Mouse (Mus musculus): ENCODE results near the gene Numa1. TPM values are rescaled to one million over a fixed set of nuclear protein-coding genes. Genes with fewer than 3 reads are reported as not detected.
"Not testable (repeated sequence)": the region's sequence is repeated elsewhere in the genome, so short reads cannot be mapped to it uniquely, and the experiment has no call there.

The Numa1 gene
- polyA plus RNA-seq, 1 experiment from 2014 or later, result 20.7 TPM

DNA sequence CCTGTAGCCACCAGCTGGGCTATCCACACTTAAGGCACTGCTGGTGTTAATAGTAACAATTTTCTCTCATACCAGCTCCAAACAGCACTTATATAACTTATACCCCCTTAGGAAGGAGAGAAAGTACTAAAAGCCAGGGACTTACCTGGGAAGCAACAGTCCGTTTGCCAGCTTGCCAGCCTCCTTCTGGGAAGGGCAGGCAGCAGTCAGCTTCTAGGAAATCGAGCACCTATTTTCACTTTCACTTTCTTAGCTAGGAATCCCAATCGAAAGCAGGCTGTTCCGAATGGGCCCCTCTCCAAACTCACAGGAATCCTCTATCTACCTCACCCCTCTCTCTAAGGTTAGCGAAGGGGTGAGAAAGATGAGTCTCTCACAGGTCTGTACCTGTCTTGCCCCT is 83.5 kb downstream of the Numa1 start:
- Histone ChIP-seq H3K36me3 (ENCODE audit: control insufficient read depth, insufficient read depth, low read length) (peaks cover 39% of the 10 kb centered on the region), H3K27ac (replicated peaks) (0 out of 2 replicates have a peak overlapping the region, but pooled peaks have one; percentile 8), H3K4me1 (replicated peaks; ENCODE audit: control insufficient read depth, insufficient read depth) (no peaks in the 10 kb centered on the region), H3K9ac (ENCODE audit: low read length) (no peak overlapping the region), H3K4me3 (ENCODE audit: low read depth, low read length) (0 out of 2 replicates have a peak overlapping the region, but pooled peaks have one; percentile 4), H3K27me3 (ENCODE audit: control insufficient read depth, insufficient read depth, low read length) (no peaks in the 10 kb centered on the region), H3K9me3 (ENCODE audit: control insufficient read depth, low read length) (no peaks in the 10 kb centered on the region), H3K4me2 (replicated peaks; ENCODE audit: low read depth) (peak overlapping the region; percentile 34)
- no peak for TF ChIP-seq CTCF (IDR thresholded peaks at IDR 0.05; ENCODE audit: low read depth)
- no peak for TF ChIP-seq EP300 (optimal IDR thresholded peaks at IDR 0.05)
- ATAC-seq (ENCODE audit: low FRiP score, low TSS enrichment) (peak; percentile 30; the same call in 1 of the 2 replicates), DNase-seq (ENCODE audit: low spot score) (peak; percentile 37)
- 62% methylated on average over 5 of the region's 5 CpGs for WGBS

DNA sequence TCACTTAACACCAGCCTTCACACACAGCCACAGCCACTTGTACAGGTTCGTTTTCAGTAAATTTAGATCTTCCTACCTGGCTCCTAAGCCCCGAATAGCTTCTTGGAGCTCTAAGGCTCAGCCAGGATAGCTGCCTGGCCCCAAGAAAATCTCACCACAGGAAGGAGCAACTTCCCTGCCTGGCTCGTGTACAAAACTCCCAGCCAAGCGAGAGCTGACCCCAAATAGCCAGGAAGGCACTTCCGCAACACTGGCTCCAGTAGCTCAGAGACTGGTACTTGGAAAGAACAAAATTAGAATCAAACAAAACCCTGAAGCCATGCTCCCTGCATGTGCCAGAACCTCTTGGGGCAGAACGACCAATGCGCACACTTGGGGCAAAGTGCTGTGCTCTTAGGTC is 84.1 kb downstream of the Numa1 start:
- WGBS, result 73% methylated on average over 7 of the region's 7 CpGs
- DNase-seq (ENCODE audit: low spot score), result no peak
- Histone ChIP-seq H3K4me2 (replicated peaks; ENCODE audit: low read depth) (no peak overlapping the region), H3K27me3 (ENCODE audit: control insufficient read depth, insufficient read depth, low read length) (no peaks in the 10 kb centered on the region), H3K27ac (replicated peaks) (no peak overlapping the region; the same call in 1 of the 2 replicates), H3K36me3 (ENCODE audit: control insufficient read depth, insufficient read depth, low read length) (peaks cover 37% of the 10 kb centered on the region), H3K9ac (ENCODE audit: low read length) (no peak overlapping the region), H3K4me1 (replicated peaks; ENCODE audit: control insufficient read depth, insufficient read depth) (no peaks in the 10 kb centered on the region), H3K9me3 (ENCODE audit: control insufficient read depth, low read length) (no peaks in the 10 kb centered on the region), H3K4me3 (ENCODE audit: low read depth, low read length) (no peak overlapping the region)
- TF ChIP-seq EP300 (optimal IDR thresholded peaks at IDR 0.05) (no peak), CTCF (IDR thresholded peaks at IDR 0.05; ENCODE audit: low read depth) (no peak)
- ATAC-seq (ENCODE audit: low FRiP score, low TSS enrichment), result no peak

- Histone ChIP-seq H3K4me1 (replicated peaks; ENCODE audit: control insufficient read depth, insufficient read depth) (no peaks in the 10 kb centered on the region), H3K9ac (ENCODE audit: low read length) (no peak within 1 kb of the TSS), H3K4me3 (ENCODE audit: low read depth, low read length) (0 out of 2 replicates have a peak within 1 kb of the TSS, but pooled peaks have one; percentile 4), H3K27me3 (ENCODE audit: control insufficient read depth, insufficient read depth, low read length) (no peaks in the 10 kb centered on the region), H3K9me3 (ENCODE audit: control insufficient read depth, low read length) (no peaks in the 10 kb centered on the region), H3K36me3 (ENCODE audit: control insufficient read depth, insufficient read depth, low read length) (peaks cover 37% of the 10 kb centered on the region), H3K27ac (replicated peaks) (peak within 1 kb of the TSS; percentile 8; the same call in 1 of the 2 replicates), H3K4me2 (replicated peaks; ENCODE audit: low read depth) (peak within 1 kb of the TSS; percentile 34)
- ATAC-seq (ENCODE audit: low FRiP score, low TSS enrichment) (no peak), DNase-seq (ENCODE audit: low spot score) (no peak)
- TF ChIP-seq CTCF (IDR thresholded peaks at IDR 0.05; ENCODE audit: low read depth) (no peak), EP300 (optimal IDR thresholded peaks at IDR 0.05) (no peak)
- 88% methylated on average over 3 of the region's 3 CpGs for WGBS
These were observed 84.7 kb downstream of the Numa1 start, which contains the start of gene Il18bp for GRCm38 (mm10) chr7:102018590-102018989. TSS of gene Il18bp (minus strand) at chr7:102018690.

DNA sequence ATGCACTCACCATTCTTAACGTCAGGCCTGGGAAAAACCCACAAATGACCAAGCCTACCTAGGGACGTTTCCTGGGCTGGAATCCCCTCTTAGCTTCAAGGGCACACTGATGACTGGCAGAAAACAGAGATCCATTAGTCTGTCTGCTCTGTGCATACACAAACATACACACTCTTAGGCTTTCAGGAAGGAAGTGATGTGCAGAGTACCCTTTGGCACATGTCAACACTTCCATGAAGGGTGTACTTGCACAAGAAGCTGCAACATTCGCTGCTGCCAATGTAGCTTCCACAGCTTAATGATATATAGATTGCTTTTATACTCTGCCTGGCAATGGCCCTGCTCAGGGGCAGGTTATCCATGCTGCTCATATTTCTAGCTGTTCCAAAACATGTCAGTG is 85.5 kb downstream of the Numa1 start:
- H3K36me3 ChIP-seq (ENCODE audit: control insufficient read depth, insufficient read depth, low read length), result peaks cover 29% of the 10 kb centered on the region
- H3K27me3 ChIP-seq (ENCODE audit: control insufficient read depth, insufficient read depth, low read length), result no peaks in the 10 kb centered on the region
- H3K27ac ChIP-seq (replicated peaks), result no peak overlapping the region
- WGBS, result 66% methylated on average over 3 of the region's 3 CpGs
- no peak overlapping the region for H3K4me3 ChIP-seq (ENCODE audit: low read depth, low read length)
- ATAC-seq (ENCODE audit: low FRiP score, low TSS enrichment) (no peak), DNase-seq (ENCODE audit: low spot score) (no peak)
- no peak for TF ChIP-seq EP300 (optimal IDR thresholded peaks at IDR 0.05)
- TF ChIP-seq CTCF (IDR thresholded peaks at IDR 0.05; ENCODE audit: low read depth), result no peak
- no peak overlapping the region for H3K4me2 ChIP-seq (replicated peaks; ENCODE audit: low read depth)
- no peaks in the 10 kb centered on the region for H3K9me3 ChIP-seq (ENCODE audit: control insufficient read depth, low read length)
- H3K4me1 ChIP-seq (replicated peaks; ENCODE audit: control insufficient read depth, insufficient read depth), result no peaks in the 10 kb centered on the region
- no peak overlapping the region for H3K9ac ChIP-seq (ENCODE audit: low read length)

- not testable (repeated sequence) for H3K27ac ChIP-seq (replicated peaks); H3K9ac ChIP-seq (ENCODE audit: low read length); H3K9me3 ChIP-seq (ENCODE audit: control insufficient read depth, low read length); DNase-seq (ENCODE audit: low spot score); ATAC-seq (ENCODE audit: low FRiP score, low TSS enrichment); H3K27me3 ChIP-seq (ENCODE audit: control insufficient read depth, insufficient read depth, low read length); H3K4me2 ChIP-seq (replicated peaks; ENCODE audit: low read depth); H3K4me1 ChIP-seq (replicated peaks; ENCODE audit: control insufficient read depth, insufficient read depth); H3K4me3 ChIP-seq (ENCODE audit: low read depth, low read length)
- H3K36me3 ChIP-seq (ENCODE audit: control insufficient read depth, insufficient read depth, low read length), result peaks cover 15% of the 10 kb centered on the region
- 89% methylated on average over 2 of the region's 2 CpGs for WGBS
These were observed 87.0 kb downstream of the Numa1 start for GRCm38 (mm10) chr7:102020934-102021333.

DNA sequence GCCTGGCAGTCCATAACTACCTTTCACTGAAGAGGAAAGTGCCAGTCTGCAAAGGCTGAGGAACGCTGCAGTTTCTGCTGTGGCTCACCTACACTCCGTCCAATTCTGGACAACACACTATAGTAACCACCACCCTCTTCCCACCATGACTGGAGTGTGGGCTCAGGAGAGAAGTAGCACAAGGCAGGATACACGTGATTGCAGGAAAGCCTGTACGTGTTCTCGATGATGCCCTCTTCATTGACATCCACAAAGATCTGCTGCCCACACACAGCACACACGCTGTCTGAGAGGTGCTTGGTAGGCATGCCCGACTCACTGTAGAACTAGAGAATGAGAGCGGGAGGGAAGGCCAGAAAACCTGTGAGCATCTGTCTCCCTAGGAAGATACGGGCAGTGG is 89.9 kb downstream of the Numa1 start:
- Histone ChIP-seq H3K4me2 (replicated peaks; ENCODE audit: low read depth) (no peak overlapping the region), H3K27me3 (ENCODE audit: control insufficient read depth, insufficient read depth, low read length) (no peaks in the 10 kb centered on the region), H3K27ac (replicated peaks) (no peak overlapping the region), H3K4me3 (ENCODE audit: low read depth, low read length) (no peak overlapping the region), H3K9ac (ENCODE audit: low read length) (no peak overlapping the region), H3K4me1 (replicated peaks; ENCODE audit: control insufficient read depth, insufficient read depth) (no peaks in the 10 kb centered on the region), H3K36me3 (ENCODE audit: control insufficient read depth, insufficient read depth, low read length) (peaks cover 6% of the 10 kb centered on the region), H3K9me3 (ENCODE audit: control insufficient read depth, low read length) (no peaks in the 10 kb centered on the region)
- ATAC-seq (ENCODE audit: low FRiP score, low TSS enrichment), result no peak
- TF ChIP-seq EP300 (optimal IDR thresholded peaks at IDR 0.05) (no peak), CTCF (IDR thresholded peaks at IDR 0.05; ENCODE audit: low read depth) (no peak)
- 97% methylated on average over 9 of the region's 9 CpGs for WGBS
- no peak for DNase-seq (ENCODE audit: low spot score)

All from stomach, postnatal 0 days (tissue).